Mouse (Mus musculus): ENCODE measurements around the gene Ism2.

DNA sequence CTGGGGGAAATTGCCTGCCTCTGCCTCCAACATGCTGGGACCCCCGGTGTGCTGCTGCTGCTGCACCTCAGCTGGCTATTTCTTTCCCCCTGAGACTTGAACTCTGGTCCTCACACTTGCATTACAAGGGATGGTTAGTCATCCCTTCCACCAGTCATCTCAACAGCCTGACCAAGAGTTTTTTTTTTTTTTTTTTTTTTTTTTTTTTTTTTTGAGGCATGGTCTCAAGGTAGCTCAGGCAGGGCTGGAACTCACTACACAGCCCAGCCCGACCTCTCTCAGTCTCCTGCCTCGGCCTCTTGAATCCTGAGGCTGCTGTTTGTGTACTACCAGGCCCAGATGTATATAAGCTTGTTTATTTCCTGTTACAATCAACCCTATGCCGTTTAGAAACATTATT is 15.2 kb downstream of the Ism2 start:
- no peak for TF ChIP-seq CTCF (IDR thresholded peaks at IDR 0.05; ENCODE audit: borderline replicate concordance, insufficient read depth, low read length)
- TF ChIP-seq POLR2A (IDR thresholded peaks at IDR 0.05; ENCODE audit: low read depth, low read length), result no peak
